Mouse (Mus musculus): ENCODE measurements around the gene Gm17545. TPM values are rescaled to one million over a fixed set of nuclear protein-coding genes. Genes with fewer than 3 reads are reported as not detected.

Gm17545 gene
- polyA plus RNA-seq, 1 experiment from 2014 or later: not detected

GRCm38 (mm10) chr9:22433221-22433620 is 20.9 kb upstream of the Gm17545 start:
- H3K36me3 ChIP-seq (ENCODE audit: control insufficient read depth, insufficient read depth): no peaks in the 10 kb centered on the region
- H3K9me3 ChIP-seq (ENCODE audit: control insufficient read depth, low read length): no peaks in the 10 kb centered on the region
- no peaks in the 10 kb centered on the region for H3K27me3 ChIP-seq (replicated peaks; ENCODE audit: control insufficient read depth, insufficient read depth, low read length)
- H3K4me1 ChIP-seq (replicated peaks; ENCODE audit: control insufficient read depth, insufficient read depth, low read length): peaks cover 7% of the 10 kb centered on the region
- H3K4me3 ChIP-seq (replicated peaks; ENCODE audit: low read length): no peak overlapping the region
- no peak overlapping the region for H3K27ac ChIP-seq (ENCODE audit: low read length)
- no peak for ATAC-seq
- H3K4me2 ChIP-seq (ENCODE audit: low read length): no peak overlapping the region
- 83% methylated on average over 2 of the region's 2 CpGs for WGBS
- no peak overlapping the region for H3K9ac ChIP-seq (replicated peaks; ENCODE audit: low read depth, low read length)

- 98% methylated on average over 2 of the region's 2 CpGs for WGBS
- no peak overlapping the region for H3K4me2 ChIP-seq (ENCODE audit: low read length)
- ATAC-seq: no peak
Measured at GRCm38 (mm10) chr9:22434101-22434500, 20.0 kb upstream of the Gm17545 start.

GRCm38 (mm10) chr9:22438826-22439225 is 15.3 kb upstream of the Gm17545 start:
- Histone ChIP-seq H3K36me3 (ENCODE audit: control insufficient read depth, insufficient read depth) (peaks cover 2% of the 10 kb centered on the region; the same call in 1 of the 2 replicates), H3K9ac (replicated peaks; ENCODE audit: low read depth, low read length) (no peak overlapping the region), H3K4me1 (replicated peaks; ENCODE audit: control insufficient read depth, insufficient read depth, low read length) (no peaks in the 10 kb centered on the region), H3K27ac (ENCODE audit: low read length) (no peak overlapping the region), H3K9me3 (ENCODE audit: control insufficient read depth, low read length) (no peaks in the 10 kb centered on the region), H3K27me3 (replicated peaks; ENCODE audit: control insufficient read depth, insufficient read depth, low read length) (no peaks in the 10 kb centered on the region), H3K4me2 (ENCODE audit: low read length) (no peak overlapping the region), H3K4me3 (replicated peaks; ENCODE audit: low read length) (no peak overlapping the region)
- WGBS: 74% methylated on average over 1 of the region's 1 CpGs
- ATAC-seq: no peak

More at GRCm38 (mm10) chr9:22434101-22434500, 20.0 kb upstream of the Gm17545 start:
- no peak overlapping the region for H3K4me3 ChIP-seq (replicated peaks; ENCODE audit: low read length)
- no peak overlapping the region for H3K9ac ChIP-seq (replicated peaks; ENCODE audit: low read depth, low read length)
- H3K4me1 ChIP-seq (replicated peaks; ENCODE audit: control insufficient read depth, insufficient read depth, low read length): peaks cover 4% of the 10 kb centered on the region
- no peak overlapping the region for H3K27ac ChIP-seq (ENCODE audit: low read length)
- H3K36me3 ChIP-seq (ENCODE audit: control insufficient read depth, insufficient read depth): no peaks in the 10 kb centered on the region
- no peaks in the 10 kb centered on the region for H3K27me3 ChIP-seq (replicated peaks; ENCODE audit: control insufficient read depth, insufficient read depth, low read length)
- H3K9me3 ChIP-seq (ENCODE audit: control insufficient read depth, low read length): no peaks in the 10 kb centered on the region

GRCm38 (mm10) chr9:22443157-22443556 is 10.9 kb upstream of the Gm17545 start:
- Histone ChIP-seq H3K4me1 (replicated peaks; ENCODE audit: control insufficient read depth, insufficient read depth, low read length) (no peaks in the 10 kb centered on the region), H3K27me3 (replicated peaks; ENCODE audit: control insufficient read depth, insufficient read depth, low read length) (no peaks in the 10 kb centered on the region), H3K9me3 (ENCODE audit: control insufficient read depth, low read length) (no peaks in the 10 kb centered on the region), H3K27ac (ENCODE audit: low read length) (no peak overlapping the region), H3K4me2 (ENCODE audit: low read length) (no peak overlapping the region), H3K4me3 (replicated peaks; ENCODE audit: low read length) (no peak overlapping the region), H3K9ac (replicated peaks; ENCODE audit: low read depth, low read length) (no peak overlapping the region), H3K36me3 (ENCODE audit: control insufficient read depth, insufficient read depth) (peaks cover 12% of the 10 kb centered on the region; the same call in 1 of the 2 replicates)
- no peak for ATAC-seq
- 94% methylated on average over 10 of the region's 10 CpGs for WGBS

- Histone ChIP-seq H3K4me1 (replicated peaks; ENCODE audit: control insufficient read depth, insufficient read depth, low read length) (no peaks in the 10 kb centered on the region), H3K36me3 (ENCODE audit: control insufficient read depth, insufficient read depth) (peaks cover 21% of the 10 kb centered on the region; the same call in 1 of the 2 replicates), H3K9me3 (ENCODE audit: control insufficient read depth, low read length) (no peaks in the 10 kb centered on the region), H3K4me2 (ENCODE audit: low read length) (no peak overlapping the region), H3K4me3 (replicated peaks; ENCODE audit: low read length) (no peak overlapping the region), H3K9ac (replicated peaks; ENCODE audit: low read depth, low read length) (no peak overlapping the region), H3K27me3 (replicated peaks; ENCODE audit: control insufficient read depth, insufficient read depth, low read length) (no peaks in the 10 kb centered on the region), H3K27ac (ENCODE audit: low read length) (no peak overlapping the region)
- WGBS: 75% methylated on average over 1 of the region's 1 CpGs
- ATAC-seq: no peak
Measured at GRCm38 (mm10) chr9:22445123-22445522, 9.0 kb upstream of the Gm17545 start.

- Histone ChIP-seq H3K27me3 (replicated peaks; ENCODE audit: control insufficient read depth, insufficient read depth, low read length) (no peaks in the 10 kb centered on the region), H3K27ac (ENCODE audit: low read length) (no peak overlapping the region), H3K36me3 (ENCODE audit: control insufficient read depth, insufficient read depth) (peaks cover 33% of the 10 kb centered on the region), H3K9ac (replicated peaks; ENCODE audit: low read depth, low read length) (no peak overlapping the region), H3K4me1 (replicated peaks; ENCODE audit: control insufficient read depth, insufficient read depth, low read length) (no peaks in the 10 kb centered on the region), H3K9me3 (ENCODE audit: control insufficient read depth, low read length) (no peaks in the 10 kb centered on the region), H3K4me2 (ENCODE audit: low read length) (no peak overlapping the region), H3K4me3 (replicated peaks; ENCODE audit: low read length) (no peak overlapping the region)
- ATAC-seq: no peak
- WGBS: 88% methylated on average over 5 of the region's 5 CpGs
Measured at GRCm38 (mm10) chr9:22447213-22447612, 6.9 kb upstream of the Gm17545 start.

- Histone ChIP-seq H3K4me2 (ENCODE audit: low read length) (no peak overlapping the region), H3K36me3 (ENCODE audit: control insufficient read depth, insufficient read depth) (peaks cover 38% of the 10 kb centered on the region), H3K9me3 (ENCODE audit: control insufficient read depth, low read length) (no peaks in the 10 kb centered on the region), H3K27me3 (replicated peaks; ENCODE audit: control insufficient read depth, insufficient read depth, low read length) (no peaks in the 10 kb centered on the region), H3K27ac (ENCODE audit: low read length) (no peak overlapping the region), H3K9ac (replicated peaks; ENCODE audit: low read depth, low read length) (no peak overlapping the region), H3K4me3 (replicated peaks; ENCODE audit: low read length) (no peak overlapping the region), H3K4me1 (replicated peaks; ENCODE audit: control insufficient read depth, insufficient read depth, low read length) (no peaks in the 10 kb centered on the region)
- 83% methylated on average over 13 of the region's 13 CpGs for WGBS
- ATAC-seq: no peak
Measured at GRCm38 (mm10) chr9:22448420-22448819, 5.7 kb upstream of the Gm17545 start.

GRCm38 (mm10) chr9:22449209-22449608 is 4.9 kb upstream of the Gm17545 start:
- no peak for ATAC-seq
- H3K4me1 ChIP-seq (replicated peaks; ENCODE audit: control insufficient read depth, insufficient read depth, low read length): no peaks in the 10 kb centered on the region
- 95% methylated on average over 6 of the region's 6 CpGs for WGBS

GRCm38 (mm10) chr9:22452697-22453096 is 1.4 kb upstream of the Gm17545 start:
- WGBS: 91% methylated on average over 10 of the region's 10 CpGs
- H3K4me1 ChIP-seq (replicated peaks; ENCODE audit: control insufficient read depth, insufficient read depth, low read length): no peaks in the 10 kb centered on the region
- ATAC-seq: no peak
- H3K36me3 ChIP-seq (ENCODE audit: control insufficient read depth, insufficient read depth): peaks cover 64% of the 10 kb centered on the region
- no peak overlapping the region for H3K9ac ChIP-seq (replicated peaks; ENCODE audit: low read depth, low read length)
- H3K4me3 ChIP-seq (replicated peaks; ENCODE audit: low read length): no peak overlapping the region
- no peak overlapping the region for H3K27ac ChIP-seq (ENCODE audit: low read length)
- no peaks in the 10 kb centered on the region for H3K9me3 ChIP-seq (ENCODE audit: control insufficient read depth, low read length)
- no peak overlapping the region for H3K4me2 ChIP-seq (ENCODE audit: low read length)
- no peaks in the 10 kb centered on the region for H3K27me3 ChIP-seq (replicated peaks; ENCODE audit: control insufficient read depth, insufficient read depth, low read length)

More at GRCm38 (mm10) chr9:22449209-22449608, 4.9 kb upstream of the Gm17545 start:
- Histone ChIP-seq H3K36me3 (ENCODE audit: control insufficient read depth, insufficient read depth) (peaks cover 41% of the 10 kb centered on the region), H3K4me3 (replicated peaks; ENCODE audit: low read length) (no peak overlapping the region), H3K9ac (replicated peaks; ENCODE audit: low read depth, low read length) (no peak overlapping the region), H3K9me3 (ENCODE audit: control insufficient read depth, low read length) (no peaks in the 10 kb centered on the region), H3K27me3 (replicated peaks; ENCODE audit: control insufficient read depth, insufficient read depth, low read length) (no peaks in the 10 kb centered on the region), H3K27ac (ENCODE audit: low read length) (no peak overlapping the region), H3K4me2 (ENCODE audit: low read length) (no peak overlapping the region)

GRCm38 (mm10) chr9:22453501-22453924 is 577 bp upstream of the Gm17545 start:
- no peak overlapping the region for H3K4me3 ChIP-seq (replicated peaks; ENCODE audit: low read length)
- no peaks in the 10 kb centered on the region for H3K27me3 ChIP-seq (replicated peaks; ENCODE audit: control insufficient read depth, insufficient read depth, low read length)
- H3K36me3 ChIP-seq (ENCODE audit: control insufficient read depth, insufficient read depth): peaks cover 59% of the 10 kb centered on the region
- H3K4me2 ChIP-seq (ENCODE audit: low read length): no peak overlapping the region
- ATAC-seq: no peak
- no peaks in the 10 kb centered on the region for H3K9me3 ChIP-seq (ENCODE audit: control insufficient read depth, low read length)
- no peak overlapping the region for H3K9ac ChIP-seq (replicated peaks; ENCODE audit: low read depth, low read length)
- H3K27ac ChIP-seq (ENCODE audit: low read length): no peak overlapping the region
- no peaks in the 10 kb centered on the region for H3K4me1 ChIP-seq (replicated peaks; ENCODE audit: control insufficient read depth, insufficient read depth, low read length)
- 91% methylated on average over 10 of the region's 10 CpGs for WGBS

All from forebrain, embryonic 16.5 days (tissue).